Mouse (Mus musculus) neutrophil, adult 65 days (primary cell): ENCODE results near the gene Stub1. TPM values are rescaled to one million over a fixed set of nuclear protein-coding genes. Genes with fewer than 3 reads are reported as not detected.

Experiments
- total RNA-seq: library from RNA; stranded (reverse); gene quantifications from 2 replicates; pipeline ENCODE4 v1.2.4, GENCODE M21; 2023

Gene Stub1
- total RNA-seq, 1 experiment from 2014 or later, result 46.5 TPM

Other genes with a start within 250 kb of the Stub1 start
- gene Gng13, start 116.2 kb downstream of the Stub1 start, total RNA-seq, result not detected in 2 replicates
- 9.7 and 18.7 TPM in 2 replicates for gene Chtf18, start 106.0 kb downstream of the Stub1 start, total RNA-seq
- gene Rpusd1, start 105.7 kb downstream of the Stub1 start, total RNA-seq, result 4.5 TPM in 2 replicates
- gene Mslnl, start 97.4 kb downstream of the Stub1 start, total RNA-seq, result not detected in 2 replicates
- gene Msln, start 79.0 kb downstream of the Stub1 start, total RNA-seq, result 0.88 TPM in 1 of 2 replicates, not detected in the other
- 24.6 and 35.5 TPM in 2 replicates for gene Narfl, start 59.6 kb downstream of the Stub1 start, total RNA-seq
- gene Haghl, start 47.7 kb downstream of the Stub1 start, total RNA-seq, result 10.2 and 14.6 TPM in 2 replicates
- 0.22 TPM in 1 of 2 replicates, not detected in the other for gene Ccdc78, start 46.8 kb downstream of the Stub1 start, total RNA-seq
- 25.4 and 34.7 TPM in 2 replicates for gene Fam173a, start 40.5 kb downstream of the Stub1 start, total RNA-seq
- not detected in 2 replicates for gene AC134908.4, start 37.7 kb downstream of the Stub1 start, total RNA-seq
- gene Metrn, start 36.3 kb downstream of the Stub1 start, total RNA-seq, result 10.9 and 16.2 TPM in 2 replicates
- gene Fbxl16, start 24.3 kb downstream of the Stub1 start, total RNA-seq, result 0.11 TPM in 1 of 2 replicates, not detected in the other
- 13.3 and 17.6 TPM in 2 replicates for gene Wdr24, start 9.8 kb downstream of the Stub1 start, total RNA-seq
- gene Jmjd8, start 4.5 kb downstream of the Stub1 start, total RNA-seq, result 7.7 and 8.2 TPM in 2 replicates
- gene Rhbdl1, start 3.9 kb upstream of the Stub1 start, total RNA-seq, result 0.64 and 1.3 TPM in 2 replicates
- gene Gm20683, start 8.4 kb upstream of the Stub1 start, total RNA-seq, result 1.7 and 2.8 TPM in 2 replicates
- 26.5 and 33.7 TPM in 2 replicates for gene Rhot2, start 11.4 kb upstream of the Stub1 start, total RNA-seq
- 21.9 and 25.5 TPM in 2 replicates for gene Wdr90, start 28.1 kb upstream of the Stub1 start, total RNA-seq
- 1.4 and 3.2 TPM in 2 replicates for gene Mcrip2, start 35.4 kb upstream of the Stub1 start, total RNA-seq
- 6.4 and 6.5 TPM in 2 replicates for gene Mettl26, start 41.7 kb upstream of the Stub1 start, total RNA-seq
- 2.1 and 4.1 TPM in 2 replicates for gene Wfikkn1, start 47.5 kb upstream of the Stub1 start, total RNA-seq
- 13.0 and 17.4 TPM in 2 replicates for gene Rab40c, start 86.3 kb upstream of the Stub1 start, total RNA-seq
- gene Pigq, start 111.5 kb upstream of the Stub1 start, total RNA-seq, result 34.9 and 36.2 TPM in 2 replicates
- not detected in 2 replicates for gene Nhlrc4, start 111.6 kb upstream of the Stub1 start, total RNA-seq
- gene A930017K11Rik, start 119.2 kb upstream of the Stub1 start, total RNA-seq, result not detected in 2 replicates
- gene Capn15, start 152.4 kb upstream of the Stub1 start, total RNA-seq, result 12.0 and 19.3 TPM in 2 replicates
- gene Rab11fip3, start 236.2 kb upstream of the Stub1 start, total RNA-seq, result 0.75 and 1.3 TPM in 2 replicates